Mouse (Mus musculus) right cerebral cortex, postnatal 25 days (tissue): Measurements from ENCODE around the gene Slc25a5.
"Not testable (repeated sequence)": the region's sequence is repeated elsewhere in the genome, so short reads cannot be mapped to it uniquely, and the experiment has no call there.

Source experiments
- DNase-seq: peaks from one replicate; pipeline ENCODE4 v3.0.0; 2022

Gene Slc25a5

GRCm38 (mm10) chrX:36795424-36796162 lies at the start of gene Slc25a5:
TSS of gene Slc25a5 (plus strand) at chrX:36795651.
- DNase-seq, result peak; percentile 80

DNA sequence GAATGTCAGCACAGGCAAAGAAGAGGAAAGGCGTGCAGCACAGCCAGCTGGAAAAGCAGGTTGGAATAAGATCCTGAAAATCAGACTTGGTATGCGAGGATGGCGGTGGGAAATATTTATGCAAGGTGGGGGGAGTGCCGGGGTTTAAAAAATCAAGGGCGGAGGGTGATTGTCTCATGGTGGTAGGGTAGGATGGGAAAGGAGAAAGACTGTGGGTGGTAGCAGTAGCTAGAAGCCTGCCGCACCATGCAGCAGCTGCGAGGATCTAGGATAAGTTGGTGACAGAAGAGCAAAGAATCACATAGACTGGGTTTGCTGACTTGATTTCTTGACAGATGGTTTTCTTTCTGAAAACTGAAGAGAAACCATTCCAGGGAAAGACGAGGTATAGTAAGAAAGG lies 48.7 kb upstream of the Slc25a5 start:
- DNase-seq, result no peak

DNA sequence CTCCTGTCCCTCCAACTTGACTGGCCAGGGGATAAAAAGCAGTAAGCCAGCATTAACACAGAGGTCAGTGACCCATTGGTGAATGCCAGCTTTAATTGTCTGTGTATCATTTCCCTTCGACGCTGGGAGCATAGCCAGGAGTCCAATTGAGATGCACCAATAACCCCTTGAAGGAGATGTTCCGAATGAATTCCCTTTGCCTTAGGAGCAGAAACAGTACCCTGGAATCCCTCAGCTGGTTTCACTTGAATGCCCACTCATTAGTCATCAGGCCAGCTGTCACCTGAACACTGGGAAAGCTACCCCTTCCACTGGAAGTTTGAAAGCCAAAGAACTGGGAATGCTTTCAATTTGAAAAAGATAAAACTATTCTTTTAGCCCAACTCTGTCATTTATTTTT lies 46.9 kb upstream of the Slc25a5 start:
- DNase-seq, result no peak

GRCm38 (mm10) chrX:36749281-36749785 lies 46.1 kb upstream of the Slc25a5 start:
- DNase-seq, result no peak

DNA sequence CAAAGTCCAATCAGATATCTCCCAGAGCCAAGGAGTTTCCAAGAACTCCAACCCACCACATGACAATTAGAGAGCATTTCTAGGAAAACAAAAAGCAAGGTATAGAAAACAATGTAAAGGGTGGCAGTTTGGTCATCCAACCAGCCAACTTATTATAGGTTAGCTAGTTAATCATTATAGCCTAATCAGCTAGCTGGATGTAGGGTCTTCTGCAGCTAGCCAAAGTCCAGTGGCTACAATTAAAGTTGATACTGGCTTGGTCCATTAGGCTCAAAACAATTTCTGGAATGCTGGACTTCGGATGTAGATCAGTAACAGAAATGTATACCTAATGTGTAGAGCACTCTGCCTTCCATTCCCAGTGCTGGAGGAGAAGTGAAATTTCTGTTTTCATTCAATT lies 44.9 kb upstream of the Slc25a5 start:
- no peak for DNase-seq

DNA sequence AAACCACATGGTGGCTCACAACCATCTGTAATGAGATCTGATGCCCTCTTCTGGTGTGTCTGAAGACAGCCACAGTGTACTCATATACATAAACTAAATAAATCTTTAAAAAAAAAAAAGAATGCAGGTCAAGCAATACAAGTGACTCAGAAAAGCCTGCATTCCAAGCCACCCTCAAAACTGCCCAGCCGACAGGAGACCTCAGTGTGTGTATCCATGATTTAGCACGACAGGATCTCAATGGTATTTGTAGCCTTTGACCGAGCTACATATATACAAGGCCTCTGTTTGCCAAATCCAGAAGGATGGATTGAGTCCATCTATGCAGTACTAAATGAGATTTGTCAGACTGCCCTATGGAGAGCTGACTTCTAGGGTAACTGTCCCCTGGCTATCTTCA lies 42.9 kb upstream of the Slc25a5 start:
- DNase-seq, result no peak

- no peak for DNase-seq
Observed at GRCm38 (mm10) chrX:36757796-36758472, 37.5 kb upstream of the Slc25a5 start.

DNA sequence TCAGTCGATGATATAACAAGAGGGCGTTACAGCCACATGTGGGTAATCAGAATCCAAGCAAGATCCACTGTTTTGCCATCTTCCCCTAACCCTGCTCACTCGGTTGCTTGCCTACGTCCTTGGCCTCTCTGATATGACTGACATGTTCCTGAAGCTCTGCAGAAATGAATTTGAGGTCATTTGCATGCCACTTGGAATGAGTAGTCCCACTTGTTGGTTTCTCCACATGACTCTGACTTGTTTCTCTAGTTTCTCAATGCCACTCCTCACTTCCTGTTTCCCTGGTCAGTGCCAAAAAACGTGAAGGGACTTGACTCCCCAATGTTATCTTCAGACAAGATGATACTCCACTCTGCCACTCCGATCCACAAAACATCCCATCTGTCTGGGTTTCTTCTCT lies 36.9 kb upstream of the Slc25a5 start:
- DNase-seq, result no peak

GRCm38 (mm10) chrX:36760946-36761635 lies 34.4 kb upstream of the Slc25a5 start:
- DNase-seq, result peak; percentile 9

GRCm38 (mm10) chrX:36762289-36762688 lies 33.2 kb upstream of the Slc25a5 start:
- no peak for DNase-seq

- no peak for DNase-seq
Observed at GRCm38 (mm10) chrX:36762894-36763293, 32.6 kb upstream of the Slc25a5 start.

DNA sequence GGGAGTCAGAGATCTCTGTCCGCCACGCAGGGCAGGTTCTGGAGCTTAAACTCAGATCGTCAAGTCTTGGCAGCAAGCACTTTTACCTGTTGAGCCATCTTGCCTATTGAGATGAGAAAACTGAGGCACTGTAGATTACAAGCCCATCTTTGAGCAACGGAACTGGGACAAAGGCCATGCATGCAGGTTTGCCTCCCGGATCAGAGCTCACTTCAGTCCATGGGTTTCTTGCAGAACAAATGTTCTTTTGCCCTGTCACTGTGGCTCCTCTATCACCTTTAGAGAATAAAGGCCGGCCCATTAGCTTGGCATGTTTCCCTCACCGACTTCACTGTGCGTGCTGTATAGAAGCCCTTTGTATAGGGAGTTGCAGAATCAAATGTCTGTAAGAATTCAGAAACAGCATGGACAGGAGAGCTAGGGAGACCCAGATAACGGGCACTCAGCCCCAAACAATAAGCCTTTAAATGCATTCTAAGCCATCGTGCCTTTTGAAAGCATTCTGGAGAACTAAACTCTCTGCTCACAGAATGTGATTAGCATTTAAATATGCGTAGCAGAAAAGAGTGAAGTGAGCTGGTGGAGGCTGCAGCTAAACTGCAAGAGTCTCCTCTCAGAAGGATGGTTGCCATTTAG lies 32.0 kb upstream of the Slc25a5 start:
- no peak for DNase-seq

DNA sequence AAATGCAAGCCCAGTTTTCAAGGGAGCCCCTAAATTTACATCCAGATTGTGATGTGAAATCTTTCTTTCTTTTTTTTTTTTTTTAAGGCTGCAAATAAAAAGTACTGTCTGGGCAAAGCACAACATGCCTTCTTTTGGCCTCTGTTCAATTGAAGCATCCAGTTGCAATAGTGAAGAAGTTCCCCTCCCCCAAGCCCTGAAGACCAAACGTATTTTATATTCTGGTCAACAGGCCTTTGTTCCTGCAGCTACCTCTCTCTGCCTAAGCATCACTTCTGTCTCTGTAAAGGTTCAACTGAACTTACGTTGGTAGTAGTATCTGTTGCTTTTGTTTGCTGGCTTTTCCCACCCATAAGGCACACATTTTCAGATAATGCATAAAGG lies 31.5 kb upstream of the Slc25a5 start:
- no peak for DNase-seq

DNA sequence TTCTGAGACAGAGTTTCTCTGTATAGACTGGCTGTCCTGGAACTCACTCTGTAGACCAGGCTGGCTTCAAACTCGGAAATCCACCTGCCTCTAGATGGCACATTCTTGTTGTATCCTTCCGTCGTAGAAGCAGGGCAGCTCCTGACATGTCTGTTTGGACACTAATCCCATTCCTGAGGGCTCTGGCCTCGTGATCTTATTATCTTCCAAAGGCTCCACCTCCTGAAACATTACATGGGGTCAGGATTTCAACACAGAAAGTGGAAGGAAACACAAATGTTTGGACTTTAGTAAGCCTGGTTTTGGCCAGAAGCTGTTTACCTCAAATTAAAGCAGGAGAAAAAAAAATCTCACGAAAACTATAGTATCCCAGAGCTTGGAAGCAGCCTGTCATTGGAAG lies 28.1 kb upstream of the Slc25a5 start:
- DNase-seq, result no peak

DNA sequence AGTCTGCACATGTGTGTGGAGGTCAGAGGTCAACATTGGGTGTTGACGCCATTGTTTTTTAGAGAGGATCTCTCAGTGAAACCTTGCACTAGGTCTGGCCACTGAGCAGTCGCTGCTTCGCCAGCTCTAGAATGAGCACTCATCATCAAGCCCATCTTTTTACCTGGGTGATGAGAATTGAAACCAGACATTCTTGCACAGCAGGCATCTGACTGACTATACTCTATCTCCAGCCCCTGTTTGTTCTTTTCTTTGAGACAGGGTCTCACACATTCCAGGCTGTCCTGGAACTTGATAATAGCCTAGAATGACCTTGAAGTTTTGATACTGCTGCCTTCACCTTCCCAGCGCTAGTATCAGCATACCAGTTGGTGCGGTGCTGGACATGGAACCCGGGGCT lies 22.9 kb upstream of the Slc25a5 start:
- DNase-seq, result no peak

DNA sequence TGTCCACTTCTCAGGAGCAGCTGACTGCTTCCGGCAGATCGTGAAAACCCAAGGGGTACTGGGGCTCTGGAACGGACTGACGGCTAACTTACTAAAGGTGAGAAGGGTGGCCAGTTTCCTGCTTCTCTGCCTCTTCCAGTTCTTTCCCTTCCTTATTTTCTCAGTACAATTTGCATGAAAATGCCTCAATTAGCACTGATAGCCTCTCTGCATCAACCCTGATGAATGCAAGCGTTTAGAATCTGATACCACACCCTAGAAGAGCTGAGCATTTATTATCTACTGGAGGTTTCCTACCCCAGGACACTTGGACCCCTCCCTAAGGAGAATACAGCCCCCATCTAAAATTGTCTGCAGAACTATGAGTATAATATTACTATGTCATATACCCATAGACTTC lies 19.9 kb upstream of the Slc25a5 start:
- DNase-seq, result no peak

DNA sequence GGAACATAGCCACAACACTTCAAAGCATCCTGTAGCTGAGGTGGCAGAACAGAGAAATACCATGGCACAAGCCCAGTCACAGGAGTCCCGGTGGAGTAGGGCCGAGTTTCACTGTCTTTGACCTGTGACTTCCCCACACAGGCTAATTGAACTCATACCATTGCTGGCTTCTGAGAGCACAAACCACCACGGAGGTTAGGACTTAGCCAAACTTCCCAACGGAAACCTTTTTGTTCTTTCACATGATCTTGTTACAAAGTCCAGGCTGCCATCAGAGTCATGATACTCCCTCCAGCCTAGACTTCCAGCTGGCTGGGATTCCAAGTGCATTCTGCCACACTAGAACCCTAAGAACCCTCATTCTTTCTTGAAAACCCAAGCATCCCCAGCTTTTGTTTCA lies 17.8 kb upstream of the Slc25a5 start:
- no peak for DNase-seq

- DNase-seq, result no peak
Observed at GRCm38 (mm10) chrX:36789360-36789759, 6.1 kb upstream of the Slc25a5 start.

DNA sequence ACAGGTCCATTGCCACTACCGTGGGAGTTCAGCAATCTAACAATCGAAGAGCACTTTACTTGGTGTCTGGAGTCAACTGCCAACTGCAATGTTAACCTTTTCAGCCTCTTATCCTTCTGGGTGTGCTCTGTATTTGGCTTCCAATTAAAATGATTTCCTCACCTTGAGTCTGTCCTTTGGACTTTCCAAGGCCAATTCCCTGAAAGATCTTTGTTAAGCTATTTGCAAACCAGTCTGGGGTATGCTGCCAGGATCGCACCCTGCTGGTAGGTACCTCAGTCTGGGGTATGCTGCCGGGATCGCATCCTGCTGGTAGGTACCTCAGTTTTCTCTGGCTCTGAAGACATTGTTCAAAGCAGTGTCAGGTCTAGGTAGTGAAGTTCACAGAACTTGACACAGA lies 880 bp upstream of the Slc25a5 start:
- no peak for DNase-seq

DNA sequence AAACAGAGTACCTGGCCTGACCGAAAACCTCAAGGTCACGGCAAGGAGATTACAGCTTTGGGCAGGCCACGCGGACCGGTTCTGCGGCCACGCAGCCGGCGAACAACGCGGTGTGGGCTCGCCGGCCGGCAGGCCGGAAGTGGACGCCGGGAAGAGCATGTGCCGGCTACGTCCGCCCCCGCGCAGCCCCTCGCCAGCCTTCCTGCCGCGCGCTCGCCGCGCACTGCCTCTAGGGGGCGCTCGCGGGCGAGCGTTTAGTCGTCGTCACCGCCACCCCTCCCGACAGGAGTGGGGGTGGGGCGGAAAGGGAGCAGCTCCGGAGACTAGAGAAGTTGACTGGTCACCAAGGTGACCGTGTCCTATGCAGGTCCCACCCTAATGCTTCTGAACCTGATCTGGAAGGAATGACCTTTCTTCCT lies 721 bp downstream of the Slc25a5 start:
- peak; percentile 77 for DNase-seq

DNA sequence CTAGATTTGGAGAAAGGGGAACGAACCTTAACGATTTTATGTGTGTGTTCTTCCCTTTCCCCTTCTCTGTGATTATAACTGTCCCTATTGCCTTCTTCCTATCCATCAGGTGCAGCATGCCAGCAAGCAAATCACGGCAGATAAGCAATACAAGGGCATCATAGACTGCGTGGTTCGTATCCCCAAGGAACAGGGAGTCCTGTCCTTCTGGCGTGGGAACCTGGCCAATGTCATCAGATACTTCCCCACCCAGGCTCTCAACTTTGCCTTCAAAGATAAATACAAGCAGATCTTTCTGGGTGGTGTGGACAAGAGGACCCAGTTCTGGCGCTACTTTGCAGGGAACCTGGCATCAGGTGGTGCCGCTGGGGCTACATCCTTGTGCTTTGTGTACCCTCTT lies 1.3 kb downstream of the Slc25a5 start:
- not testable (repeated sequence) for DNase-seq

GRCm38 (mm10) chrX:36799131-36799879 lies 3.9 kb downstream of the Slc25a5 start:
- no peak for DNase-seq

DNA sequence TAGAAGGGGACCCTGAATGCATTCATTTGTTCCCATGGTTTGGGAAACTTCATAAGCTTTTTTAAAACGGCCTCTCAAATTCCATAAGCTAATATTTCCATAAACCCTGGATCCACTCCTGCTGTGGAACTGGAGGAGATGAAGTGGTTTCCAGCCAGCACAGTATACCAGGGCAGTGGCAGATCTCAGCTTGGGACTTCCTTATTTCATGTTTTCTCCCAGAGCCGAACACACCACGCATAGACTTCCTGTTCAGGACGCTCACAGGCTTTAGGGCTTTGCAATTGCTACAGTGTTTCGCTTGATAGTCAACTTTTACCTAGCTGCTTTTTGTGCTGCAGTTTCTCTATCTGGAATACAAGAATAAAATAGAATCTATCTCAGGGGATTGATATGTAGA lies 7.7 kb downstream of the Slc25a5 start:
- DNase-seq, result no peak
